ENCODE assay signal across 16 mouse cellular contexts in genomic region chr2:60714971-60715502, GRCm38 (mm10). TPM values are rescaled to one million over a fixed set of nuclear protein-coding genes. Genes with fewer than 3 reads are reported as not detected.
A peak's percentile ranks its signal among the peaks of the same experiment; 100 is the strongest.
DNase-seq lines count a peak whose midpoint lies in the region; ATAC-seq and TF ChIP-seq lines count a peak whose summit lies in the region.
"Had no signal": no experiment of that assay in that cellular context is flagged by ENCODE, and none has a peak within 500 bp of the region (broad histone marks: within the 10 kb centered on the region; RNA-seq: fewer than 3 reads in every experiment).

No protein-coding gene starts in this region.

- no peak for TF ChIP-seq POLR2A in limb, embryonic 14.5 days (IDR thresholded peaks at IDR 0.05; ENCODE audit: borderline replicate concordance, extremely low read depth, insufficient read depth, insufficient read length)

- no peak for DNase-seq in kidney, postnatal 10 days
- peak; percentile 50 for DNase-seq in embryonic facial prominence, embryonic 11.5 days (ENCODE audit: low spot score)
- peak; percentile 43 for DNase-seq in limb, embryonic 14.5 days (ENCODE audit: low spot score)
- no peak for DNase-seq in cerebellum, postnatal 4 days (ENCODE audit: low spot score in 2 of 2)
- no peak for DNase-seq in layer of hippocampus, adult 18-20 months (ENCODE audit: low spot score in 2 of 2)
- no peak for DNase-seq in layer of hippocampus, postnatal 36 days
- DNase-seq: adrenal gland, postnatal 10 days; left cerebral cortex, postnatal 4 days had no signal

- 0 out of 2 replicates have a peak overlapping the region, but pooled peaks have one; percentile 5 for H3K9ac ChIP-seq in kidney, embryonic 15.5 days
- H3K9ac ChIP-seq in embryonic facial prominence, embryonic 11.5 days (replicated peaks; ENCODE audit: low read length), result no peak overlapping the region
- H3K9ac ChIP-seq in forebrain, embryonic 15.5 days (replicated peaks), result no peak overlapping the region
- H3K9ac ChIP-seq in limb, embryonic 14.5 days (ENCODE audit: low read depth, low read length, severe bottlenecking), result no peak overlapping the region
- H3K9ac ChIP-seq: lung, embryonic 14.5 days; midbrain, embryonic 12.5 days; stomach, embryonic 15.5 days had no signal

- H3K4me2 ChIP-seq in kidney, embryonic 15.5 days, result no peak overlapping the region
- no peak overlapping the region for H3K4me2 ChIP-seq in embryonic facial prominence, embryonic 11.5 days (ENCODE audit: low read depth, low read length)
- no peak overlapping the region for H3K4me2 ChIP-seq in forebrain, embryonic 15.5 days (replicated peaks)
- H3K4me2 ChIP-seq in limb, embryonic 14.5 days (replicated peaks; ENCODE audit: low read depth, low read length, severe bottlenecking), result no peak overlapping the region
- H3K4me2 ChIP-seq: heart, embryonic 11.5 days; lung, embryonic 14.5 days; midbrain, embryonic 12.5 days; stomach, embryonic 15.5 days had no signal

- no peak for ATAC-seq in kidney, embryonic 15.5 days (replicated peaks; ENCODE audit: low FRiP score)
- ATAC-seq in embryonic facial prominence, embryonic 11.5 days (replicated peaks; ENCODE audit: insufficient number of reproducible peaks, low FRiP score, low TSS enrichment, low read depth), result no peak
- 0 out of 2 replicates have a peak, but pooled peaks have one; percentile 29 for ATAC-seq in forebrain, embryonic 15.5 days (replicated peaks)
- peak; percentile 24; the same call in 1 of the 2 replicates for ATAC-seq in limb, embryonic 14.5 days (ENCODE audit: low FRiP score, low read depth)
- ATAC-seq: Patski had no signal

- no peaks in the 10 kb centered on the region for H3K9me3 ChIP-seq in kidney, embryonic 15.5 days (replicated peaks)
- no peaks in the 10 kb centered on the region for H3K9me3 ChIP-seq in embryonic facial prominence, embryonic 11.5 days (replicated peaks; ENCODE audit: control insufficient read depth, low read length)
- H3K9me3 ChIP-seq in forebrain, embryonic 15.5 days, result no peaks in the 10 kb centered on the region
- H3K9me3 ChIP-seq in limb, embryonic 14.5 days (ENCODE audit: control insufficient read depth, low read length), result no peaks in the 10 kb centered on the region
- H3K9me3 ChIP-seq: midbrain, embryonic 12.5 days; stomach, embryonic 15.5 days had no signal

- WGBS in kidney, embryonic 15.5 days, result 61% methylated on average over 8 of the region's 8 CpGs
- WGBS in embryonic facial prominence, embryonic 11.5 days, result 55% methylated on average over 8 of the region's 8 CpGs
- WGBS in forebrain, embryonic 15.5 days, result 22% methylated on average over 8 of the region's 8 CpGs
- WGBS in limb, embryonic 14.5 days, result 31% methylated on average over 8 of the region's 8 CpGs

- no peaks in the 10 kb centered on the region for H3K36me3 ChIP-seq in kidney, embryonic 15.5 days
- H3K36me3 ChIP-seq in embryonic facial prominence, embryonic 11.5 days (replicated peaks; ENCODE audit: control insufficient read depth, insufficient read depth, low read depth, low read length), result no peaks in the 10 kb centered on the region
- H3K36me3 ChIP-seq in forebrain, embryonic 15.5 days, result no peaks in the 10 kb centered on the region
- H3K36me3 ChIP-seq in limb, embryonic 14.5 days (ENCODE audit: control insufficient read depth, insufficient read depth, low read length), result no peaks in the 10 kb centered on the region
- H3K36me3 ChIP-seq: midbrain, embryonic 12.5 days; stomach, embryonic 15.5 days had no signal

- H3K27me3 ChIP-seq in kidney, embryonic 15.5 days, result no peaks in the 10 kb centered on the region
- no peaks in the 10 kb centered on the region for H3K27me3 ChIP-seq in embryonic facial prominence, embryonic 11.5 days (ENCODE audit: control insufficient read depth, insufficient read depth, low read length)
- H3K27me3 ChIP-seq in forebrain, embryonic 15.5 days, result peaks cover 14% of the 10 kb centered on the region; the same call in 1 of the 2 replicates
- no peaks in the 10 kb centered on the region for H3K27me3 ChIP-seq in limb, embryonic 14.5 days (ENCODE audit: control insufficient read depth, insufficient read depth, low read length)
- H3K27me3 ChIP-seq: Patski; stomach, embryonic 15.5 days had no signal

- H3K27ac ChIP-seq in kidney, embryonic 15.5 days, result peak overlapping the region; percentile 68; the same call in 1 of the 2 replicates
- no peak overlapping the region for H3K27ac ChIP-seq in embryonic facial prominence, embryonic 11.5 days (replicated peaks; ENCODE audit: low read depth, low read length)
- H3K27ac ChIP-seq in forebrain, embryonic 15.5 days (replicated peaks), result no peak overlapping the region
- H3K27ac ChIP-seq in limb, embryonic 14.5 days (replicated peaks; ENCODE audit: low read depth, low read length), result no peak overlapping the region
- H3K27ac ChIP-seq: stomach, embryonic 15.5 days had no signal

- H3K4me3 ChIP-seq in kidney, embryonic 15.5 days (replicated peaks), result no peak overlapping the region
- no peak overlapping the region for H3K4me3 ChIP-seq in embryonic facial prominence, embryonic 11.5 days (ENCODE audit: low read depth, low read length)
- H3K4me3 ChIP-seq in forebrain, embryonic 15.5 days, result no peak overlapping the region
- no peak overlapping the region for H3K4me3 ChIP-seq in limb, embryonic 14.5 days (replicated peaks; ENCODE audit: low read length)
- H3K4me3 ChIP-seq: midbrain, embryonic 12.5 days; stomach, embryonic 15.5 days had no signal

- peaks cover 59% of the 10 kb centered on the region for H3K4me1 ChIP-seq in kidney, embryonic 15.5 days
- no peaks in the 10 kb centered on the region for H3K4me1 ChIP-seq in embryonic facial prominence, embryonic 11.5 days (ENCODE audit: control insufficient read depth, insufficient read depth, low read length)
- H3K4me1 ChIP-seq in forebrain, embryonic 15.5 days, result peaks cover 29% of the 10 kb centered on the region
- peaks cover 17% of the 10 kb centered on the region for H3K4me1 ChIP-seq in limb, embryonic 14.5 days (ENCODE audit: control insufficient read depth, insufficient read depth, low read length)

RNA-seq across cellular contexts. Expression of gene Itgb6, which starts 7.4 kb away (rescaled TPM):
- polyA plus RNA-seq in kidney, embryonic 15.5 days (2015; fragmentation: Nextera tagmentation; extraction: Ambion mirVana), result 16.2 and 16.9 TPM in 2 replicates
- 1.9 and 2.0 TPM in 2 replicates for polyA plus RNA-seq in embryonic facial prominence, embryonic 11.5 days (2014; fragmentation: Nextera tagmentation; extraction: Ambion mirVana)
- polyA plus RNA-seq in forebrain, embryonic 15.5 days (2015; fragmentation: Nextera tagmentation; extraction: Ambion mirVana), result not detected in 2 replicates
- polyA plus RNA-seq in limb, embryonic 14.5 days (2012; rRNA removed), result 1.8 and 2.6 TPM in 2 replicates
- 2.7 and 3.3 TPM in 2 replicates for polyA plus RNA-seq in limb, embryonic 14.5 days (2014; fragmentation: Nextera tagmentation; extraction: Ambion mirVana)
- total RNA-seq in layer of hippocampus, adult 18-20 months (2021), result under 1 TPM in 1 of 2 experiments, not detected in 1; 0.15 TPM
- total RNA-seq in layer of hippocampus, postnatal 36 days (2021), result under 1 TPM in 1 of 2 experiments, not detected in 1; 0.08 TPM
- total RNA-seq: left cerebral cortex, postnatal 4 days had no signal
- polyA plus RNA-seq: cortical plate, adult 2 months had no signal

Comparison
In these comparisons a context has a peak if more than half of its experiments do, and no peak if none do; other contexts are left out.
1. ATAC-seq: peak in forebrain, embryonic 15.5 days (single experiment) and limb, embryonic 14.5 days (single experiment); none in kidney, embryonic 15.5 days (single experiment) and embryonic facial prominence, embryonic 11.5 days (single experiment).
2. DNase-seq: peak in embryonic facial prominence, embryonic 11.5 days (single experiment) and limb, embryonic 14.5 days (single experiment); none in kidney, postnatal 10 days (single experiment), cerebellum, postnatal 4 days (0 of 2), layer of hippocampus, adult 18-20 months (0 of 2) and layer of hippocampus, postnatal 36 days (0 of 2).